Mouse (Mus musculus) CH12.LX (cell line): ENCODE data around the gene Higd1a. TPM values are rescaled to one million over a fixed set of nuclear protein-coding genes. Genes with fewer than 3 reads are reported as not detected.

Experiments
- DNase-seq: peaks from one replicate; pipeline ENCODE4 v3.0.0-alpha.2; 2013; ENCODE audit errors: extremely low read depth
- H3K27ac ChIP-seq: 2 replicates; pipeline ENCODE4 v1.5.1; 2012; ENCODE audit warnings: low read depth, mild to moderate bottlenecking, control low read depth, moderate library complexity; ENCODE audit not compliant: insufficient read depth
- H3K27me3 ChIP-seq: replicated peaks from 2 replicates; pipeline ENCODE3; 2012; ENCODE audit warnings: inconsistent platforms
- H3K36me3 ChIP-seq, 2 experiments: replicated peaks in 1 of 2; 2 replicates each; pipeline versions ENCODE3 to v1.6.1; 2012; ENCODE audit warnings: inconsistent platforms in 1 of 2, low read length in 1 of 2, mild to moderate bottlenecking in 1 of 2, mixed read lengths in 1 of 2, moderate library complexity in 1 of 2; ENCODE audit not compliant: control insufficient read depth in 1 of 2, insufficient read depth in 1 of 2
- H3K4me1 ChIP-seq, 2 experiments: 2 replicates each; pipeline ENCODE4 v1.6.1; 2012; ENCODE audit warnings: inconsistent platforms in 1 of 2, moderate library complexity in 1 of 2; ENCODE audit not compliant: insufficient read depth in 2 of 2, control insufficient read depth in 1 of 2
- H3K4me2 ChIP-seq: 2 replicates; pipeline ENCODE4 v1.6.1; 2012; ENCODE audit warnings: low read depth, mild to moderate bottlenecking, control low read depth; ENCODE audit not compliant: poor library complexity, insufficient read depth, severe bottlenecking
- H3K4me3 ChIP-seq, 3 experiments: fragments of 150-350 bp in 1 of 3; sonication (generic) in 1 of 3; replicated peaks in 1 of 3; 2 replicates each; pipeline versions ENCODE3 to v1.5.1; 2011 to 2012; ENCODE audit warnings: low read depth in 2 of 3, low read length in 2 of 3, mild to moderate bottlenecking in 2 of 3, moderate library complexity in 2 of 3, control low read depth in 1 of 3, improper control_type of control experiment in 1 of 3, inconsistent platforms in 1 of 3, mixed read lengths in 1 of 3; ENCODE audit not compliant: poor library complexity in 1 of 3
- H3K79me2 ChIP-seq: replicated peaks from 2 replicates; pipeline ENCODE4 v1.6.1; 2012; ENCODE audit warnings: mild to moderate bottlenecking, moderate library complexity; ENCODE audit not compliant: control insufficient read depth, poor library complexity, insufficient read depth, severe bottlenecking; ENCODE audit errors: extremely low read depth
- H3K9ac ChIP-seq: 2 replicates; pipeline ENCODE4 v1.6.1; 2012; ENCODE audit warnings: low read depth, mild to moderate bottlenecking, control low read depth, moderate library complexity; ENCODE audit not compliant: insufficient read depth
- H3K9me3 ChIP-seq: replicated peaks from 2 replicates; pipeline ENCODE3; 2012; ENCODE audit warnings: low read length, inconsistent platforms, mixed read lengths
- BHLHE40 ChIP-seq: IDR thresholded peaks from 2 replicates; pipeline ENCODE4 v1.6.1; 2011; ENCODE audit warnings: mild to moderate bottlenecking, low read depth, low read length, improper control_type of control experiment
- CHD1 ChIP-seq: IDR thresholded peaks from 2 replicates; pipeline ENCODE4 v1.6.1; 2012; ENCODE audit warnings: low read depth, low read length, improper control_type of control experiment, inconsistent platforms
- CHD2 ChIP-seq: IDR thresholded peaks from 2 replicates; pipeline ENCODE4 v1.6.1; 2011; ENCODE audit warnings: low read length, improper control_type of control experiment
- CTCF ChIP-seq, 2 experiments: IDR thresholded peaks in 1 of 2; conservative IDR thresholded peaks in 1 of 2; 2 replicates each; pipeline ENCODE4 v1.5.1; 2011 to 2012; ENCODE audit warnings: low read depth in 2 of 2, low read length in 2 of 2, improper control_type of control experiment in 1 of 2, inconsistent platforms in 1 of 2, mild to moderate bottlenecking in 1 of 2, moderate library complexity in 1 of 2
- E2F4 ChIP-seq: IDR thresholded peaks from 2 replicates; pipeline ENCODE4 v1.6.1; 2011; ENCODE audit warnings: low read depth, low read length, improper control_type of control experiment; ENCODE audit not compliant: insufficient replicate concordance
- ELF1 ChIP-seq: IDR thresholded peaks from 2 replicates; pipeline ENCODE4 v1.6.1; 2014; ENCODE audit warnings: low read depth, mild to moderate bottlenecking, inconsistent platforms, low read length, improper control_type of control experiment
- EP300 ChIP-seq: IDR thresholded peaks from 2 replicates; pipeline ENCODE4 v1.6.1; 2011; ENCODE audit warnings: low read length, improper control_type of control experiment
- ETS1 ChIP-seq: conservative IDR thresholded peaks from 2 replicates; pipeline ENCODE4 v1.6.1; 2012; ENCODE audit warnings: low read depth, mild to moderate bottlenecking, inconsistent platforms, low read length, improper control_type of control experiment, moderate library complexity
- GABPA ChIP-seq: IDR thresholded peaks from 2 replicates; pipeline ENCODE4 v1.6.1; 2012; ENCODE audit warnings: low read depth, low read length, improper control_type of control experiment, inconsistent platforms; ENCODE audit not compliant: insufficient replicate concordance
- HCFC1 ChIP-seq: IDR thresholded peaks from 2 replicates; pipeline ENCODE4 v1.6.1; 2012; ENCODE audit warnings: low read depth, mild to moderate bottlenecking, inconsistent platforms, low read length, improper control_type of control experiment
- IRF4 ChIP-seq: IDR thresholded peaks from 2 replicates; pipeline ENCODE4 v1.6.1; 2014; ENCODE audit warnings: low read depth, mild to moderate bottlenecking, inconsistent platforms, low read length, improper control_type of control experiment
- JUN ChIP-seq: IDR thresholded peaks from 2 replicates; pipeline ENCODE4 v1.6.1; 2011; ENCODE audit warnings: low read depth, mild to moderate bottlenecking, low read length, improper control_type of control experiment, moderate library complexity; ENCODE audit not compliant: insufficient read depth
- JUND ChIP-seq: conservative IDR thresholded peaks from 2 replicates; pipeline ENCODE4 v1.6.1; 2011; ENCODE audit warnings: low read depth, low read length, improper control_type of control experiment
- KAT2A ChIP-seq: IDR thresholded peaks from 2 replicates; pipeline ENCODE4 v1.6.1; 2012; ENCODE audit warnings: low read length, improper control_type of control experiment, inconsistent platforms; ENCODE audit not compliant: insufficient replicate concordance
- MAFK ChIP-seq: IDR thresholded peaks from 2 replicates; pipeline ENCODE4 v1.6.1; 2011; ENCODE audit warnings: low read length, improper control_type of control experiment; ENCODE audit not compliant: insufficient replicate concordance
- MAX ChIP-seq: IDR thresholded peaks from 2 replicates; pipeline ENCODE4 v1.6.1; 2011; ENCODE audit warnings: low read length, improper control_type of control experiment
- MAZ ChIP-seq: IDR thresholded peaks from 2 replicates; pipeline ENCODE4 v1.6.1; 2012; ENCODE audit warnings: low read depth, mild to moderate bottlenecking, inconsistent platforms, low read length, improper control_type of control experiment, moderate library complexity
- MEF2A ChIP-seq: IDR thresholded peaks from 2 replicates; pipeline ENCODE4 v1.6.1; 2014; ENCODE audit warnings: low read depth, mild to moderate bottlenecking, inconsistent platforms, low read length, improper control_type of control experiment, borderline replicate concordance
- MXI1 ChIP-seq: IDR thresholded peaks from 2 replicates; pipeline ENCODE4 v1.6.1; 2011; ENCODE audit warnings: mild to moderate bottlenecking, low read depth, low read length, improper control_type of control experiment
- MYC ChIP-seq: IDR thresholded peaks from 2 replicates; pipeline ENCODE4 v1.6.1; 2011; ENCODE audit warnings: low read depth, mild to moderate bottlenecking, improper control_type of control experiment, low read length
- NELFE ChIP-seq: IDR thresholded peaks from 2 replicates; pipeline ENCODE4 v1.6.1; 2011; ENCODE audit warnings: low read depth, low read length, improper control_type of control experiment
- NRF1 ChIP-seq: IDR thresholded peaks from 2 replicates; pipeline ENCODE4 v1.6.1; 2014; ENCODE audit warnings: low read depth, mild to moderate bottlenecking, inconsistent platforms, low read length, improper control_type of control experiment, moderate library complexity
- PAX5 ChIP-seq: IDR thresholded peaks from 2 replicates; pipeline ENCODE4 v1.6.1; 2012; ENCODE audit warnings: low read length, inconsistent platforms, mixed read lengths
- POLR2A ChIP-seq: IDR thresholded peaks from 2 replicates; pipeline ENCODE4 v1.6.1; 2011; ENCODE audit warnings: low read depth, mild to moderate bottlenecking, improper control_type of control experiment, low read length
- POLR2AphosphoS2 ChIP-seq: IDR thresholded peaks from 2 replicates; pipeline ENCODE4 v1.6.1; 2011; ENCODE audit warnings: low read depth, low read length, improper control_type of control experiment
- RAD21 ChIP-seq: IDR thresholded peaks from 2 replicates; pipeline ENCODE4 v1.6.1; 2011; ENCODE audit warnings: low read depth, mild to moderate bottlenecking, low read length, improper control_type of control experiment, moderate library complexity
- RCOR1 ChIP-seq: conservative IDR thresholded peaks from 2 replicates; pipeline ENCODE4 v1.6.1; 2012; ENCODE audit warnings: low read depth, mild to moderate bottlenecking, inconsistent platforms, low read length, improper control_type of control experiment
- SIN3A ChIP-seq: IDR thresholded peaks from 2 replicates; pipeline ENCODE4 v1.6.1; 2012; ENCODE audit warnings: low read length, improper control_type of control experiment, inconsistent platforms
- SMC3 ChIP-seq: IDR thresholded peaks from 2 replicates; pipeline ENCODE4 v1.6.1; 2011; ENCODE audit warnings: low read depth, low read length, improper control_type of control experiment
- TBP ChIP-seq: conservative IDR thresholded peaks from 2 replicates; pipeline ENCODE4 v1.6.1; 2011; ENCODE audit warnings: low read depth, low read length, improper control_type of control experiment
- TCF12 ChIP-seq: IDR thresholded peaks from 2 replicates; pipeline ENCODE4 v1.6.1; 2014; ENCODE audit warnings: low read depth, mild to moderate bottlenecking, inconsistent platforms, low read length, improper control_type of control experiment
- UBTF ChIP-seq: IDR thresholded peaks from 2 replicates; pipeline ENCODE4 v1.6.1; 2012; ENCODE audit warnings: low read depth, mild to moderate bottlenecking, inconsistent platforms, low read length, improper control_type of control experiment, moderate library complexity
- USF1 ChIP-seq: IDR thresholded peaks from 2 replicates; pipeline ENCODE4 v1.6.1; 2014; ENCODE audit warnings: low read depth, mild to moderate bottlenecking, inconsistent platforms, low read length, improper control_type of control experiment
- USF2 ChIP-seq: conservative IDR thresholded peaks from 2 replicates; pipeline ENCODE4 v1.6.1; 2011; ENCODE audit warnings: low read depth, low read length, improper control_type of control experiment
- ZC3H11A ChIP-seq: IDR thresholded peaks from 2 replicates; pipeline ENCODE4 v1.6.1; 2012; ENCODE audit warnings: low read depth, mild to moderate bottlenecking, inconsistent platforms, low read length, improper control_type of control experiment
- ZKSCAN1 ChIP-seq: IDR thresholded peaks from 2 replicates; pipeline ENCODE4 v1.6.1; 2012; ENCODE audit warnings: low read depth, inconsistent platforms, low read length, improper control_type of control experiment, borderline replicate concordance
- ZMIZ1 ChIP-seq: IDR thresholded peaks from 2 replicates; pipeline ENCODE4 v1.6.1; 2012; ENCODE audit warnings: low read depth, mild to moderate bottlenecking, inconsistent platforms, low read length, improper control_type of control experiment
- ZNF384 ChIP-seq: IDR thresholded peaks from 2 replicates; pipeline ENCODE4 v1.6.1; 2012; ENCODE audit warnings: low read depth, low read length, improper control_type of control experiment, inconsistent platforms
- dilution Hi-C: fragments of 300-500 bp; cut with MboI; formaldehyde crosslinking; loops from 2 replicates; pipeline ENCODE4 v1.14.3; 2020; ENCODE audit warnings: low sequenced_read_pairs; ENCODE audit not compliant: extremely low pct_unique_long_range_greater_than_20kb, extremely low pct_ligation_motif_present
- in situ Hi-C: fragments of 300-500 bp; cut with MboI; formaldehyde crosslinking; loops from 3 replicates; pipeline ENCODE4 v1.14.3; 2019; ENCODE audit warnings: low sequenced_read_pairs, low pct_ligation_motif_present, low pct_unique_long_range_greater_than_20kb, mixed read lengths
- polyA plus RNA-seq: library from polyadenylated mRNA; unstranded; fragments of >175 nt; gene quantifications from 2 replicates; pipeline ENCODE4 v1.2.1, GENCODE M21; 2012; ENCODE audit warnings: low read depth; ENCODE audit not compliant: insufficient read length
- total RNA-seq, 2 experiments: library from RNA; depleted of rRNA; stranded (reverse); fragments of 300-350 nt in 1 of 2; fragments of >200 nt in 1 of 2; gene quantifications; 2 replicates each; pipeline ENCODE4 v1.2.3; 2012 to 2014

Higd1a gene
- total and polyA plus RNA-seq, 3 experiments: 75.4 to 132 (median 93.2) TPM

- H3K27ac ChIP-seq: no peak overlapping the region
- TF ChIP-seq TCF12 (peak; percentile 58; the same call in 1 of the 2 replicates), IRF4 (peak; percentile 28; the same call in 1 of the 2 replicates), RAD21 (peak; percentile 83), ZKSCAN1 (no peak), EP300 (no peak; the same call in 1 of the 2 replicates), MYC (peak; percentile 59), MAFK (no peak), POLR2AphosphoS2 (no peak), USF2 (no peak), RCOR1 (no peak), ZMIZ1 (no peak), POLR2A (no peak), ZNF384 (no peak), BHLHE40 (peak; percentile 99), HCFC1 (peak; percentile 49; the same call in 1 of the 2 replicates), PAX5 (no peak), ELF1 (peak; percentile 46; the same call in 1 of the 2 replicates), JUND (no peak), JUN (no peak), NRF1 (no peak), ETS1 (peak; percentile 70), CHD1 (no peak), E2F4 (0 out of 2 replicates have a peak, but pooled peaks have one; percentile 17), ZC3H11A (peak; percentile 76), MXI1 (peak; percentile 76), NELFE (no peak), GABPA (no peak), USF1 (peak; percentile 15; the same call in 1 of the 2 replicates), TBP (no peak), SIN3A (peak; percentile 69), CTCF (conservative IDR thresholded peaks at IDR 0.05 in 1 of 2, IDR thresholded peaks at IDR 0.05 in 1 of 2; ENCODE audit: low read depth in 2 of 2, low read length in 2 of 2) (peak; percentile 64 to 89), MAX (peak; percentile 92), MEF2A (peak; percentile 50; the same call in 1 of the 2 replicates), CHD2 (no peak), UBTF (no peak), MAZ (peak; percentile 63), SMC3 (peak; percentile 94), KAT2A (no peak)
- H3K9me3 ChIP-seq: no peaks in the 10 kb centered on the region
- 0 out of 2 replicates have a peak overlapping the region, but pooled peaks have one; percentile 8 for H3K4me2 ChIP-seq
- H3K9ac ChIP-seq: no peak overlapping the region
- DNase-seq: peak; percentile 89
- no peak overlapping the region for H3K4me3 ChIP-seq
- H3K36me3 ChIP-seq: no peaks in the 10 kb centered on the region
- in situ Hi-C loops: no loop called here
- H3K27me3 ChIP-seq: peaks cover 2% of the 10 kb centered on the region
- H3K4me1 ChIP-seq: peaks cover 0 to 8% of the 10 kb centered on the region in 2 experiments; a peak in 1 of 4 replicates
- H3K79me2 ChIP-seq: no peaks in the 10 kb centered on the region
- dilution Hi-C loops: no loop called here
These were observed 22.7 kb upstream of the Higd1a start for GRCm38 (mm10) chr9:121880840-121881239.
